Mouse (Mus musculus) E14TG2a.4 (cell line): ENCODE data around the gene Tcf7l1.

Experiments
- CTCF ChIP-seq: conservative IDR thresholded peaks from 2 replicates; pipeline ENCODE4 v1.5.1; 2014; ENCODE audit warnings: low read length
- NANOG ChIP-seq: IDR thresholded peaks from 2 replicates; pipeline ENCODE4 v1.6.1; 2014; ENCODE audit warnings: borderline replicate concordance, low read length, mixed read lengths
- POU5F1 ChIP-seq: IDR thresholded peaks from 2 replicates; pipeline ENCODE4 v1.6.1; 2014; ENCODE audit warnings: low read length, borderline replicate concordance

GRCm38 (mm10) chr6:72631700-72632099, 157.4 kb downstream of the Tcf7l1 start:
- TF ChIP-seq CTCF = no peak
- no peak for TF ChIP-seq NANOG
- no peak for TF ChIP-seq POU5F1
